Mouse (Mus musculus) liver, postnatal 0 days (tissue): ENCODE measurements around the gene Nodal.
A peak's percentile ranks its signal among the peaks of the same experiment; 100 is the strongest.

Source experiments
- CTCF ChIP-seq: sonication (generic); IDR thresholded peaks from 2 replicates; pipeline ENCODE4 v1.5.1; 2016; ENCODE audit warnings: antibody characterized with exemption, low read depth
- EP300 ChIP-seq: IDR thresholded peaks from 2 replicates; pipeline ENCODE4 v1.6.1; 2016; ENCODE audit warnings: antibody characterized with exemption, low read depth, mild to moderate bottlenecking

DNA sequence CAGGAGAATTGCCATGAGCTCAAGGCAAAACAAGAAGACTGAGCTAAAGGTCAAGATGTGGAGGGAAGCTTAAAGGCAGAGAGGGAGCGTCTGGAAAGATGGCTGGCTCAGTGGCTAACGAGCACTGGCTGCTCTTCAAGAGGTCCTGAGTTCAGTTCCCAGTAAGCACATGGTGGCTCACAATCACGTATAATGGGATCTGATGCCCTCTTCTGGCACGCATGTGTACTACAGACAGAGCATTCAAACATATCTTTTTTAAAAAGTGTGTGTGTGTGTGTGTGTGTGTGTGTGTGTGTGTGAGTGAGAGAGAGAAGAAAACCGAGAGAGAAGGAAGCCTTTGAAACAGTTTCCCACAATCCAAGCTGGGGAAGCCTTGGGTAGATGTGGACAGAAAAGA lies 15.3 kb upstream of the Nodal start:
- TF ChIP-seq CTCF (peak; percentile 61), EP300 (no peak)
